Mouse (Mus musculus) heart, embryonic 15.5 days (tissue): Measurements from ENCODE around the gene Gm4869. TPM values are rescaled to one million over a fixed set of nuclear protein-coding genes. Genes with fewer than 3 reads are reported as not detected.
"Not testable (repeated sequence)": the region's sequence is repeated elsewhere in the genome, so short reads cannot be mapped to it uniquely, and the experiment has no call there.

Experiments
- ATAC-seq: fragments of 200-750 bp; cut with Nextera tagmentation; replicated peaks from 2 replicates; pipeline ENCODE4 v1.8.0; 2017; ENCODE audit warnings: low read depth, moderate TSS enrichment; ENCODE audit not compliant: insufficient number of reproducible peaks, insufficient read depth, low FRiP score
- H3K27ac ChIP-seq: fragments of 300-500 bp; sonication (generic); 2 replicates; pipeline ENCODE4 v1.5.1; 2015; ENCODE audit warnings: mild to moderate bottlenecking, inconsistent platforms
- H3K27me3 ChIP-seq: fragments of 300-500 bp; sonication (generic); 2 replicates; pipeline ENCODE4 v1.6.1; 2015; ENCODE audit warnings: inconsistent platforms
- H3K36me3 ChIP-seq: fragments of 300-500 bp; sonication (generic); 2 replicates; pipeline ENCODE4 v1.6.1; 2015; ENCODE audit warnings: mild to moderate bottlenecking, inconsistent platforms
- H3K4me1 ChIP-seq: fragments of 300-500 bp; sonication (generic); replicated peaks from 2 replicates; pipeline ENCODE4 v1.6.1; 2015; ENCODE audit warnings: inconsistent platforms
- H3K4me2 ChIP-seq: fragments of 300-500 bp; sonication (generic); 2 replicates; pipeline ENCODE4 v1.6.1; 2015; ENCODE audit warnings: inconsistent platforms, mild to moderate bottlenecking, moderate library complexity
- H3K4me3 ChIP-seq: fragments of 300-500 bp; sonication (generic); 2 replicates; pipeline ENCODE4 v1.5.1; 2015; ENCODE audit warnings: mild to moderate bottlenecking, inconsistent platforms
- H3K9ac ChIP-seq: fragments of 300-500 bp; sonication (generic); 2 replicates; pipeline ENCODE4 v1.6.1; 2015; ENCODE audit warnings: mild to moderate bottlenecking, inconsistent platforms
- H3K9me3 ChIP-seq: fragments of 300-500 bp; sonication (generic); replicated peaks from 2 replicates; pipeline ENCODE4 v1.6.1; 2016; ENCODE audit warnings: inconsistent platforms
- WGBS: fragments of 180-500 bp; shearing (Covaris S2); methylation state at CpG from one replicate; pipeline ENCODE4 v1.1.7; 2015; ENCODE audit warnings: mixed read lengths; 5-methylcytosine and 5-hydroxymethylcytosine counted together
- polyA plus RNA-seq: library from polyadenylated mRNA; unstranded; fragments of >200 nt; fragmentation: Nextera tagmentation; extraction: Ambion mirVana; gene quantifications from 2 replicates; pipeline ENCODE4 v1.2.1, GENCODE M21; 2015

The Gm4869 gene
- polyA plus RNA-seq, 1 experiment from 2014 or later: not detected

DNA sequence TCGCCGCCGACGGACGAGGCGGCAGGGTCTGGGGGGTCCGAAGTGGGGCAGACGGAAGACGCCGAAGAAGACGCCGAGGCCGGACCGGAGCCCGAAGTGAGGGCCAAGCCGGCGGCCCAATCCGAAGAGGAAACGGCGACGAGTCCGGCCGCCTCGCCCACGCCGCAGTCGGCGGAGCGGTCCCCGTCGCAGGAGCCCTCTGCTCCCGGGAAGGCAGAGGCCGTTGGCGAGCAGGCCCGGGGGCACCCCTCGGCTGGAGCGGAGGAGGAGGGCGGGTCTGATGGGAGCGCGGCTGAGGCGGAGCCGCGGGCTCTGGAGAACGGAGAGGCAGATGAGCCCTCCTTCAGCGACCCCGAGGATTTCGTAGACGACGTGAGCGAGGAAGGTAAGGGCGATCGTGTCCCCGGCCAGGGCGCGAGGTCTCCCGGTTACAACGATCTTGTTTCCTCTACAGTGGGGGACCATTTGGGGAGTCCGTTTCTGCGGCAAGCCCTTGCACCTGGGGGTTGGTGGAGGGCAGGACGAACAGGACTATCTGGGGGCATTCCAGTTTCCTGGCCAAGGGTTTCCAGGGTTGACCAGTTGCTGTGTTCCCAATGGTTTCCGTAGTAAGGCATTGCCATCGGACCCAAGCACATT lies 25.9 kb upstream of the Gm4869 start:
- Histone ChIP-seq H3K27ac (peak overlapping the region; percentile 97), H3K9me3 (no peaks in the 10 kb centered on the region), H3K4me2 (peak overlapping the region; percentile 87), H3K36me3 (no peaks in the 10 kb centered on the region), H3K4me1 (peaks cover 20% of the 10 kb centered on the region), H3K4me3 (peak overlapping the region; percentile 95), H3K9ac (peak overlapping the region; percentile 94), H3K27me3 (no peaks in the 10 kb centered on the region)
- under 1% methylated on average over 62 of the region's 62 CpGs for WGBS
- ATAC-seq: peak; percentile 30

DNA sequence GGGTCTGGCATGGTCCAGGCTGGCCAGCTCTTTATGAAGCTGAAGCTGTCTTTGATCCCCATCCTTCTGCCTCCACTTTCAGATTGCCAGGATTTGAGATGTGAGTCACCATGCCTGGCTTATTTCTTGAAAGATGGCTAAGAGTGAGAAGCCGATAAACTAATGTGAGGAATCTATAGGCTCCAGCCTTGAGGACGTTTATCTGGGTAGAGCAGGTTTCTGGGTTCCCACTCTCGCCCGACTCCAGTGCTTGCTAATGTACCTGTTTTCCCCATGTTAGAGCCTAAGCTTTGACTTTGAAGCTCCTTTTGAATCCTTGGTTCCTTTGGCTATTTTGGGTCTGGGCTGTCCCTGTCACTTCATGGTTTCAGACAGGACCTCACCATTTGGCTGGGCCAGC lies 24.8 kb upstream of the Gm4869 start:
- no peaks in the 10 kb centered on the region for H3K9me3 ChIP-seq
- peak overlapping the region; percentile 95 for H3K4me3 ChIP-seq
- peaks cover 20% of the 10 kb centered on the region for H3K4me1 ChIP-seq
- WGBS: 52% methylated on average over 4 of the region's 4 CpGs
- H3K9ac ChIP-seq: peak overlapping the region; percentile 94
- H3K27ac ChIP-seq: no peak overlapping the region
- H3K36me3 ChIP-seq: no peaks in the 10 kb centered on the region
- no peak for ATAC-seq
- peak overlapping the region; percentile 87 for H3K4me2 ChIP-seq
- H3K27me3 ChIP-seq: no peaks in the 10 kb centered on the region

- Histone ChIP-seq H3K9ac (no peak overlapping the region), H3K27me3 (no peaks in the 10 kb centered on the region), H3K36me3 (peaks cover 40% of the 10 kb centered on the region), H3K4me2 (no peak overlapping the region), H3K27ac (no peak overlapping the region), H3K4me3 (no peak overlapping the region), H3K4me1 (peaks cover 15% of the 10 kb centered on the region), H3K9me3 (no peaks in the 10 kb centered on the region)
- no peak for ATAC-seq
- WGBS: 94% methylated on average over 17 of the region's 17 CpGs
Measured at GRCm38 (mm10) chr5:140425016-140425783, 20.2 kb upstream of the Gm4869 start.

DNA sequence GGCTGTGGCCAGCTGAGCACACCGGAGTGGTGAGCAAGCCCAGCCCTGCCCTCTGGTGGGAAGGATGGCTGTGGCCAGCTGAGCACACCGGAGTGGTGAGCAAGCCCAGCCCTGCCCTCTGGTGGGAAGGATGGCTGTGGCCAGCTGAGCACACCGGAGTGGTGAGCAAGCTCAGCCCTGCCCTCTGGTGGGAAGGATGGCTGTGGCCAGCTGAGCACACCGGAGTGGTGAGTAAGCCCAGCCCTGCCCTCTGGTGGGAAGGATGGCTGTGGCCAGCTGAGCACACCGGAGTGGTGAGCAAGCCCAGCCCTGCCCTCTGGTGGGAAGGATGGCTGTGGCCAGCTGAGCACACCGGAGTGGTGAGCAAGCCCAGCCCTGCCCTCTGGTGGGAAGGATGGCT lies 6.3 kb upstream of the Gm4869 start:
- WGBS: 96% methylated on average over 3 of the region's 6 CpGs
- H3K4me1 ChIP-seq, H3K27me3 ChIP-seq, H3K9ac ChIP-seq, H3K4me3 ChIP-seq, H3K27ac ChIP-seq, H3K4me2 ChIP-seq, H3K9me3 ChIP-seq, ATAC-seq: not testable (repeated sequence)
- peaks cover 86% of the 10 kb centered on the region for H3K36me3 ChIP-seq

GRCm38 (mm10) chr5:140441406-140441805 lies 4.0 kb upstream of the Gm4869 start:
- H3K9me3 ChIP-seq: no peaks in the 10 kb centered on the region
- no peak overlapping the region for H3K9ac ChIP-seq
- H3K4me3 ChIP-seq: no peak overlapping the region
- WGBS: 93% methylated on average over 2 of the region's 3 CpGs
- H3K4me1 ChIP-seq: peaks cover 8% of the 10 kb centered on the region
- H3K4me2 ChIP-seq: no peak overlapping the region
- ATAC-seq: no peak
- no peaks in the 10 kb centered on the region for H3K27me3 ChIP-seq
- H3K36me3 ChIP-seq: peaks cover 68% of the 10 kb centered on the region
- no peak overlapping the region for H3K27ac ChIP-seq

- Histone ChIP-seq H3K9ac (no peak overlapping the region), H3K9me3 (no peaks in the 10 kb centered on the region), H3K36me3 (peaks cover 47% of the 10 kb centered on the region), H3K4me1 (peaks cover 8% of the 10 kb centered on the region), H3K4me2 (no peak overlapping the region), H3K4me3 (no peak overlapping the region), H3K27ac (0 out of 2 replicates have a peak overlapping the region, but pooled peaks have one; percentile 3), H3K27me3 (no peaks in the 10 kb centered on the region)
- WGBS: 67% methylated on average over 4 of the region's 4 CpGs
- no peak for ATAC-seq
Measured at GRCm38 (mm10) chr5:140444012-140444411, 1.4 kb upstream of the Gm4869 start.

DNA sequence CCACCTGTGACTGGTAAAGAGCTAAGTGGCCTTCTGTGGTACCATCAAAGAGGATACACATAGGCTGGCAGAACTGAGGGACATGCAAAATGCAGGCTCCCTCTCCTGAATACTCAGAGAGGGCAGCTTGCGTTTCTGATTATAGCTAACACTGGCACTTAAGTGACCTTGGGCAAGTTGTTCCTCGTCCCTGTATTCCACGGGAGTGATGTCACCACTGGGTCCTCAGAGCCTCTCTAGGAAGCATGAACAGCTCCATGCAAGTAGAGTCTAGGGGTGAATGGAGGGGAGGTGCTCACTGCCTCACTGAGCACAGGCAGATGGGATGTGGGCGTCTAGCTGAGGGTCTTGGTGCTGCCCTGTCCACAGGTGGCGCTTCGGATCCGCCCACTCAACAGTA lies 609 bp downstream of the Gm4869 start:
- Histone ChIP-seq H3K36me3 (peaks cover 31% of the 10 kb centered on the region), H3K4me2 (no peak overlapping the region), H3K4me3 (no peak overlapping the region), H3K27me3 (no peaks in the 10 kb centered on the region), H3K9ac (no peak overlapping the region), H3K27ac (peak overlapping the region; percentile 40; the same call in 1 of the 2 replicates), H3K9me3 (no peaks in the 10 kb centered on the region), H3K4me1 (peaks cover 8% of the 10 kb centered on the region)
- 57% methylated on average over 7 of the region's 7 CpGs for WGBS
- ATAC-seq: no peak

GRCm38 (mm10) chr5:140454488-140454887 lies 9.0 kb downstream of the Gm4869 start:
- ATAC-seq: no peak; the same call in 1 of the 2 replicates
- no peak overlapping the region for H3K4me3 ChIP-seq
- H3K27ac ChIP-seq: peak overlapping the region; percentile 73
- H3K36me3 ChIP-seq: no peaks in the 10 kb centered on the region
- no peak overlapping the region for H3K9ac ChIP-seq
- H3K27me3 ChIP-seq: no peaks in the 10 kb centered on the region
- no peaks in the 10 kb centered on the region for H3K9me3 ChIP-seq
- no peak overlapping the region for H3K4me2 ChIP-seq
- peaks cover 6% of the 10 kb centered on the region; the same call in 1 of the 2 replicates for H3K4me1 ChIP-seq

DNA sequence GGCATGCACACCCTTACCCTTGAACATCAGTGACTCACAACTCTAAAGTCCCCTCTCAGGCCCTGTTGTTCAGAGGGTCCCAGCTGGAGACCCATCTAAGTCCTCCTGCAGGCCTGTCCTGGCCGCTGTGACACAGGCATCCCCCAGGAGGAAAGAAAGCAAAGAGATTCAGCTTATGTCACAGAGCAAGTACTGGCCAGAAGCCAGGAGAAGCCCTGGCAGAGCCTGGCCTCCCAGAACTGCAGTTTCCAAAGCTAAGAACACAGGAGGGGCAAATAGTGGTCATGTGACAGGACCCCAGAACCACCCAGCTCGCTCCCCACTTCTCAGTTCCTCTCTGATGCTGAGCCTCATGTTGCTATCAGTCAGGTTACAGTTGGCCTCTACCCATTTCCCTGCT lies 10.0 kb downstream of the Gm4869 start:
- Histone ChIP-seq H3K9me3 (no peaks in the 10 kb centered on the region), H3K27ac (no peak overlapping the region), H3K4me2 (no peak overlapping the region), H3K9ac (no peak overlapping the region), H3K27me3 (no peaks in the 10 kb centered on the region), H3K36me3 (no peaks in the 10 kb centered on the region), H3K4me3 (no peak overlapping the region), H3K4me1 (peaks cover 6% of the 10 kb centered on the region; the same call in 1 of the 2 replicates)
- WGBS: 54% methylated on average over 2 of the region's 2 CpGs
- ATAC-seq: no peak

DNA sequence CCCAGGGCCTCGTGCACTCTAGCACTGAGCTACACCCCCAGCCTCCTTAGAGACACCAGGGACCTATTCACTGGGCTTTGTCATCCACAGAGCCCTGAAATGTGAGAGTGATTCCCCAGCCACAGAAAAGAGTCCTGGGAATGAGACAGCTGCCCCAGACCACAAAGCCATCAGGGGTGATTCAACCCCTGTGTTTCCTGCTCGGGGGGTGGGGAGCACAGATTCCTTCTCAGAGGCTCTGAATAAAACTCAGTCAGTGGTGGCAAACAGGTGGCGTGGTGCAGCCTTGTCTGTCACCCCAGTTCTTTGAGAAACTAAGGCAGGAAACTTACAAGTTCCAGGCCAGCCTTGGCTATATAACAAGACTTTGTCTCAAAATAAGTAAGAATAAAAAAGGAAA lies 16.0 kb downstream of the Gm4869 start:
- no peak overlapping the region for H3K4me2 ChIP-seq
- H3K4me1 ChIP-seq: no peaks in the 10 kb centered on the region
- H3K9ac ChIP-seq: no peak overlapping the region
- H3K4me3 ChIP-seq: no peak overlapping the region
- H3K9me3 ChIP-seq: peaks cover 4% of the 10 kb centered on the region; the same call in 1 of the 2 replicates
- H3K27ac ChIP-seq: no peak overlapping the region
- ATAC-seq: no peak
- no peaks in the 10 kb centered on the region for H3K36me3 ChIP-seq
- WGBS: 75% methylated on average over 3 of the region's 3 CpGs
- no peaks in the 10 kb centered on the region for H3K27me3 ChIP-seq

DNA sequence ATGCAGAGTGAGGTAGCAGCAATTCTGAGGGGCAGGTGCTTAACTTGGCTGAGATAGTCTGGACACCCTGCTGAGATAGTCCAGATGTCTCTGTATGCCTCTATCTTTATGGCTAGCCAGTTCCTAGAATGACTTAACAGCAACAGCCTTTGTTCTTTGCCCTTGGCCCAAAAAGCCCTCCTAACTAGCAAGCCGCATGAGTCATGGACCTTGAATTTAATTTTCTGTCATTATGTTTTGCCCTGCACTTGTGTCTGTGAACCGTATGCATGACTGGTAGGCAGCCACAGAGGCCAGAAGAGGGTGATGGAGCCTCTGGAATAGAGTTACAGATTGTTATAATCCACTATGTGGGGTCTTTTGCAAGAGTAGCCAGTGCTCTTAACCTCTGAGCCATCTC lies 17.7 kb downstream of the Gm4869 start:
- not testable (repeated sequence) for H3K36me3 ChIP-seq, ATAC-seq, H3K4me1 ChIP-seq, H3K9ac ChIP-seq, H3K27me3 ChIP-seq, H3K9me3 ChIP-seq, H3K27ac ChIP-seq, H3K4me2 ChIP-seq, H3K4me3 ChIP-seq
- WGBS: 70% methylated on average over 2 of the region's 2 CpGs

GRCm38 (mm10) chr5:140464943-140465342 lies 19.5 kb downstream of the Gm4869 start:
- Histone ChIP-seq H3K9me3 (peaks cover 4% of the 10 kb centered on the region; the same call in 1 of the 2 replicates), H3K4me1 (no peaks in the 10 kb centered on the region), H3K27me3 (no peaks in the 10 kb centered on the region), H3K9ac (no peak overlapping the region), H3K4me3 (no peak overlapping the region), H3K36me3 (no peaks in the 10 kb centered on the region), H3K4me2 (no peak overlapping the region), H3K27ac (no peak overlapping the region)
- ATAC-seq: no peak
- 77% methylated on average over 2 of the region's 2 CpGs for WGBS
